ENCODE assay signal across 15 mouse cellular contexts in the genomic region with DNA sequence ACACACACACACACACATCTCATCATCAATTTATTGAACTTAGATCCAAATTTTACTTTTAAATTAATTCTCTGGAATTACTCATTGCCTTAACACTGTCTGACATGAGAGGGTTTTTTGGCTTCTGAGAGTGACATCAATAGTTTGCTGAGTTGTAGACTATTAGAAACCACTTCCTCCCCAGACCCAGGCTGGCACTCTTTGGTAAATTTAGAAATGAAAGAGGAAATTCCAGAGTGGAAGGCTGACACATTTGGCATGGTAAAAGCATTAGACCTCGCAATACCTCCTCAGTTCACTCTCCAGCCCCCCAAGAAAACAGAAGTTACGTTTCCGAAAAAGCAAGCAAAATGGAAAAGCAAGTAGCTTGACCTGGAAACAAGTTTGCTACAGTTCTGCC. TPM values are rescaled to one million over a fixed set of nuclear protein-coding genes. Genes with fewer than 3 reads are reported as not detected.
A peak's percentile ranks its signal among the peaks of the same experiment; 100 is the strongest.
DNase-seq lines count a peak whose midpoint lies in the region; ATAC-seq and TF ChIP-seq lines count a peak whose summit lies in the region.
"Had no signal": no experiment of that assay in that cellular context is flagged by ENCODE, and none has a peak within 500 bp of the region (broad histone marks: within the 10 kb centered on the region; RNA-seq: fewer than 3 reads in every experiment).

No protein-coding gene starts in this region.

- no peak overlapping the region for H3K4me2 ChIP-seq in embryonic facial prominence, embryonic 14.5 days (ENCODE audit: low read depth, low read length)
- no peak overlapping the region for H3K4me2 ChIP-seq in midbrain, postnatal 0 days (ENCODE audit: low read depth, low read length, poor library complexity, severe bottlenecking)
- H3K4me2 ChIP-seq: intestine, embryonic 15.5 days had no signal

- TF ChIP-seq CTCF in midbrain, postnatal 0 days (IDR thresholded peaks at IDR 0.05): no peak

- H3K36me3 ChIP-seq in embryonic facial prominence, embryonic 14.5 days (ENCODE audit: control insufficient read depth, insufficient read depth, low read length): no peaks in the 10 kb centered on the region
- peaks cover 14% of the 10 kb centered on the region for H3K36me3 ChIP-seq in embryonic facial prominence, embryonic 10.5 days (replicated peaks)
- no peaks in the 10 kb centered on the region for H3K36me3 ChIP-seq in midbrain, postnatal 0 days (ENCODE audit: insufficient read depth, low read length)
- H3K36me3 ChIP-seq: intestine, embryonic 15.5 days had no signal

- 63% methylated on average over 3 of the region's 3 CpGs for WGBS in embryonic facial prominence, embryonic 14.5 days
- WGBS in embryonic facial prominence, embryonic 10.5 days: 87% methylated on average over 3 of the region's 3 CpGs
- WGBS in midbrain, postnatal 0 days: 82% methylated on average over 3 of the region's 3 CpGs

- no peak for ATAC-seq in embryonic facial prominence, embryonic 14.5 days (ENCODE audit: low read depth)
- ATAC-seq in midbrain, postnatal 0 days (ENCODE audit: low FRiP score): no peak
- ATAC-seq: forebrain, postnatal 0 days; intestine, embryonic 15.5 days had no signal

- H3K4me3 ChIP-seq in embryonic facial prominence, embryonic 14.5 days (ENCODE audit: low read depth, low read length): no peak overlapping the region
- H3K4me3 ChIP-seq in embryonic facial prominence, embryonic 10.5 days: no peak overlapping the region
- H3K4me3 ChIP-seq in midbrain, postnatal 0 days (ENCODE audit: low read depth, low read length): no peak overlapping the region
- H3K4me3 ChIP-seq: intestine, embryonic 15.5 days; left cerebral cortex, adult 2 months had no signal

- H3K4me1 ChIP-seq in embryonic facial prominence, embryonic 14.5 days (ENCODE audit: control insufficient read depth, insufficient read depth, low read length): peaks cover 22% of the 10 kb centered on the region
- H3K4me1 ChIP-seq in embryonic facial prominence, embryonic 10.5 days: peaks cover 32% of the 10 kb centered on the region
- 0 out of 2 replicates have a peak, but pooled peaks cover 4% of the 10 kb centered on the region for H3K4me1 ChIP-seq in midbrain, postnatal 0 days (ENCODE audit: insufficient read depth, low read length)

- no peak overlapping the region for H3K9ac ChIP-seq in embryonic facial prominence, embryonic 14.5 days (ENCODE audit: low read depth, low read length)
- no peak overlapping the region for H3K9ac ChIP-seq in midbrain, postnatal 0 days (replicated peaks; ENCODE audit: low read length, poor library complexity, severe bottlenecking)
- H3K9ac ChIP-seq: forebrain, postnatal 0 days; intestine, embryonic 15.5 days had no signal

- no peaks in the 10 kb centered on the region for H3K9me3 ChIP-seq in embryonic facial prominence, embryonic 14.5 days (ENCODE audit: control insufficient read depth, low read length)
- no peaks in the 10 kb centered on the region for H3K9me3 ChIP-seq in embryonic facial prominence, embryonic 10.5 days
- H3K9me3 ChIP-seq in midbrain, postnatal 0 days (ENCODE audit: low read length): no peaks in the 10 kb centered on the region
- H3K9me3 ChIP-seq: G1E; intestine, embryonic 15.5 days had no signal

- H3K27ac ChIP-seq in embryonic facial prominence, embryonic 14.5 days (replicated peaks; ENCODE audit: low read depth, low read length): no peak overlapping the region
- H3K27ac ChIP-seq in embryonic facial prominence, embryonic 10.5 days (replicated peaks): no peak overlapping the region
- H3K27ac ChIP-seq in midbrain, postnatal 0 days (ENCODE audit: low read depth, low read length): no peak overlapping the region
- H3K27ac ChIP-seq: intestine, embryonic 15.5 days; left cerebral cortex, adult 2 months had no signal

- DNase-seq in embryonic facial prominence, embryonic 14.5 days (ENCODE audit: low spot score): peak; percentile 23
- no peak for DNase-seq in embryonic facial prominence, embryonic 10.5 days (ENCODE audit: low spot score)
- peak; percentile 46 for DNase-seq in lung, postnatal 36 days
- DNase-seq in lung, postnatal 10 days: no peak
- peak; percentile 21 for DNase-seq in induced T-regulatory cell, adult 2 months (ENCODE audit: low read depth)
- no peak for DNase-seq in urinary bladder, adult 18-20 months (ENCODE audit: low spot score in 2 of 2)
- DNase-seq in adrenal gland, adult (ENCODE audit: inconsistent age in 2 of 2, low spot score in 1 of 2): no peak
- no peak for DNase-seq in midbrain, postnatal 0 days (ENCODE audit: low spot score)
- DNase-seq: cerebellum, postnatal 14 days; forebrain, postnatal 0 days; heart, postnatal 10 days; thymus, postnatal 4 days had no signal

- no peaks in the 10 kb centered on the region for H3K27me3 ChIP-seq in embryonic facial prominence, embryonic 14.5 days (replicated peaks; ENCODE audit: control insufficient read depth, insufficient read depth, low read length)
- no peaks in the 10 kb centered on the region for H3K27me3 ChIP-seq in embryonic facial prominence, embryonic 10.5 days (replicated peaks; ENCODE audit: low read depth, poor library complexity, severe bottlenecking)
- no peaks in the 10 kb centered on the region for H3K27me3 ChIP-seq in midbrain, postnatal 0 days (ENCODE audit: insufficient read depth, low read length)
- H3K27me3 ChIP-seq: intestine, embryonic 15.5 days had no signal

RNA-seq across cellular contexts. Expression of gene Cyfip1, which starts 11.2 kb away (rescaled TPM):
- 103 and 118 TPM in 2 replicates for polyA plus RNA-seq in embryonic facial prominence, embryonic 14.5 days (2014; fragmentation: Nextera tagmentation; extraction: Ambion mirVana)
- 110 and 111 TPM in 2 replicates for polyA plus RNA-seq in embryonic facial prominence, embryonic 10.5 days (2016; fragmentation: Nextera tagmentation; extraction: Ambion mirVana)
- 41.4 and 49.5 TPM in 2 replicates for total RNA-seq in midbrain, postnatal 0 days (2014; rRNA removed)
- polyA plus RNA-seq in midbrain, postnatal 0 days (2015; fragmentation: Nextera tagmentation; extraction: Ambion mirVana): 31.4 and 33.1 TPM in 2 replicates

RNA-seq across cellular contexts. Expression of gene Tubgcp5, which starts 58.8 kb away (rescaled TPM):
- polyA plus RNA-seq in embryonic facial prominence, embryonic 14.5 days (2014; fragmentation: Nextera tagmentation; extraction: Ambion mirVana): 25.7 and 25.8 TPM in 2 replicates
- polyA plus RNA-seq in embryonic facial prominence, embryonic 10.5 days (2016; fragmentation: Nextera tagmentation; extraction: Ambion mirVana): 32.6 and 35.5 TPM in 2 replicates
- 17.8 and 27.3 TPM in 2 replicates for total RNA-seq in midbrain, postnatal 0 days (2014; rRNA removed)
- polyA plus RNA-seq in midbrain, postnatal 0 days (2015; fragmentation: Nextera tagmentation; extraction: Ambion mirVana): 21.5 and 21.6 TPM in 2 replicates

Comparison
In these comparisons a context has a peak if more than half of its experiments do, and no peak if none do; other contexts are left out.
1. DNase-seq: peak in embryonic facial prominence, embryonic 14.5 days (single experiment), lung, postnatal 36 days (single experiment) and induced T-regulatory cell, adult 2 months (single experiment); none in embryonic facial prominence, embryonic 10.5 days (single experiment), lung, postnatal 10 days (single experiment), urinary bladder, adult 18-20 months (0 of 2), adrenal gland, adult (0 of 2) and midbrain, postnatal 0 days (single experiment).